Mouse (Mus musculus) ES-Bruce4 (cell line): ENCODE measurements around the gene Trim2. TPM values are rescaled to one million over a fixed set of nuclear protein-coding genes. Genes with fewer than 3 reads are reported as not detected.

Experiments
- H3K27ac ChIP-seq: 2 replicates; pipeline ENCODE4 v1.5.1; 2012; ENCODE audit warnings: low read length, inconsistent platforms; ENCODE audit not compliant: insufficient read depth
- H3K27me3 ChIP-seq: 2 replicates; pipeline ENCODE4 v1.6.1; 2012; ENCODE audit warnings: mild to moderate bottlenecking, low read length, inconsistent platforms; ENCODE audit not compliant: control insufficient read depth, poor library complexity, insufficient read depth, severe bottlenecking
- H3K36me3 ChIP-seq: 2 replicates; pipeline ENCODE4 v1.6.1; 2012; ENCODE audit warnings: inconsistent platforms, mild to moderate bottlenecking, low read length, moderate library complexity; ENCODE audit not compliant: control insufficient read depth, poor library complexity, insufficient read depth, severe bottlenecking
- H3K4me1 ChIP-seq: one replicate; pipeline ENCODE4 v1.8.1; 2011; ENCODE audit warnings: low read length; ENCODE audit not compliant: control insufficient read depth, insufficient read depth
- H3K4me3 ChIP-seq: 2 replicates; pipeline ENCODE4 v1.5.1; 2011; ENCODE audit warnings: low read depth, mild to moderate bottlenecking, low read length
- H3K9ac ChIP-seq: 2 replicates; pipeline ENCODE4 v1.6.1; 2012; ENCODE audit warnings: low read depth, mild to moderate bottlenecking, inconsistent platforms; ENCODE audit not compliant: poor library complexity, severe bottlenecking
- H3K9me3 ChIP-seq: replicated peaks from 2 replicates; pipeline ENCODE4 v1.6.1; 2012; ENCODE audit warnings: mild to moderate bottlenecking, low read length, inconsistent platforms; ENCODE audit not compliant: control insufficient read depth, poor library complexity, insufficient read depth, severe bottlenecking
- CTCF ChIP-seq: IDR thresholded peaks from one replicate; pipeline ENCODE4 v1.8.1; 2011; ENCODE audit warnings: low read depth, low read length
- EP300 ChIP-seq: IDR thresholded peaks from 2 replicates; pipeline ENCODE4 v1.6.1; 2011; ENCODE audit warnings: low read depth, low read length; ENCODE audit not compliant: insufficient read depth
- POLR2A ChIP-seq: IDR thresholded peaks from one replicate; pipeline ENCODE4 v1.8.1; 2011; ENCODE audit warnings: low read length; ENCODE audit not compliant: insufficient read depth
- polyA plus RNA-seq: library from polyadenylated mRNA; stranded (reverse); fragments of >200 nt; gene quantifications from 2 replicates; pipeline ENCODE4 v1.2.4, GENCODE M21; 2011; ENCODE audit warnings: low read depth; ENCODE audit not compliant: missing spikeins, insufficient read depth, insufficient read length

Gene Trim2
- polyA plus RNA-seq, 1 experiment = 12.8 TPM

DNA sequence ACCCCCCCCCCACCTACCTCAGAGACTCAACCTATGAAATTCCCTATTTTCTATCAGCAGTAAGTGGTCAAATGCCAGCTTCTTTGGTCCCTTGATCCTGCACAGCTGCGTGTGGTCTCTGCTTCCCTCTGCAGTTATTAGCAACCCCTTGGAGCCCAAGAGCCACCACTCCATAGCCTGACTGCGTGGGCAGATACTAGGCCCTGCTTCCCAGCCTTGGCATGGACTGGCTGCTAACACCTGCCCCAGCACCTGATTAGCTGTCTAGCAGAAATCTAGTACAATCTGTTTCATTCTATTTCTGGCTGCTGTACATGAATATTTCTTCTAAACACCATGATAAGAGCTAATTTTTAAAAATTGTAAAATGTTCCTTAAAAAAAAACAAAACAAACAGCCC lies 10.0 kb downstream of the Trim2 start:
- Histone ChIP-seq H3K36me3 (no peaks in the 10 kb centered on the region), H3K9ac (no peak overlapping the region), H3K4me3 (no peak overlapping the region)

DNA sequence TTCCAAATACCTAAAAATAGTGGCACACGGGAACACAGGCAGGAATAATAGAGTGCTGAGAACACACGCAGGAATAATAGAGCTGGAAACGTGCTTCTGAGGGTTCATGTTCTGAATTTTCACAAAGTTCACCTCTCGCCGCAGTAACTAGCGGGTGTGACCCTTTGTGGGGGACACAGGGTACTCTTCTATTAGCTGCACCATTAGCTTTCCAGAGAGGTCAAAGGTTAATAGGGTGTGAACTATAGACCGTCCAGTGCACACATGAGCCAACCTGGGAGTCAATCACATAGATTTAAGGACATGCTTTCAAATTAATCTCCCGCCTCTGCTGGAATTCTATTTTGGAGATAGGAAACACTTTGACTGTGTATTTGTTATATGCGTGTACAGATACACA lies 11.9 kb downstream of the Trim2 start:
- no peaks in the 10 kb centered on the region for H3K36me3 ChIP-seq
- no peak overlapping the region for H3K9ac ChIP-seq
- no peak overlapping the region for H3K4me3 ChIP-seq
- H3K4me1 ChIP-seq = no peaks in the 10 kb centered on the region
- no peaks in the 10 kb centered on the region for H3K27me3 ChIP-seq
- no peak for TF ChIP-seq CTCF
- no peak for TF ChIP-seq EP300
- no peak for TF ChIP-seq POLR2A
- no peak overlapping the region for H3K27ac ChIP-seq
- no peaks in the 10 kb centered on the region for H3K9me3 ChIP-seq

More for the DNA sequence above, 10.0 kb downstream of the Trim2 start:
- H3K9me3 ChIP-seq = no peaks in the 10 kb centered on the region
- no peaks in the 10 kb centered on the region for H3K27me3 ChIP-seq
- H3K27ac ChIP-seq = no peak overlapping the region
- H3K4me1 ChIP-seq = no peaks in the 10 kb centered on the region
- TF ChIP-seq EP300 = no peak
- TF ChIP-seq POLR2A = no peak
- no peak for TF ChIP-seq CTCF

DNA sequence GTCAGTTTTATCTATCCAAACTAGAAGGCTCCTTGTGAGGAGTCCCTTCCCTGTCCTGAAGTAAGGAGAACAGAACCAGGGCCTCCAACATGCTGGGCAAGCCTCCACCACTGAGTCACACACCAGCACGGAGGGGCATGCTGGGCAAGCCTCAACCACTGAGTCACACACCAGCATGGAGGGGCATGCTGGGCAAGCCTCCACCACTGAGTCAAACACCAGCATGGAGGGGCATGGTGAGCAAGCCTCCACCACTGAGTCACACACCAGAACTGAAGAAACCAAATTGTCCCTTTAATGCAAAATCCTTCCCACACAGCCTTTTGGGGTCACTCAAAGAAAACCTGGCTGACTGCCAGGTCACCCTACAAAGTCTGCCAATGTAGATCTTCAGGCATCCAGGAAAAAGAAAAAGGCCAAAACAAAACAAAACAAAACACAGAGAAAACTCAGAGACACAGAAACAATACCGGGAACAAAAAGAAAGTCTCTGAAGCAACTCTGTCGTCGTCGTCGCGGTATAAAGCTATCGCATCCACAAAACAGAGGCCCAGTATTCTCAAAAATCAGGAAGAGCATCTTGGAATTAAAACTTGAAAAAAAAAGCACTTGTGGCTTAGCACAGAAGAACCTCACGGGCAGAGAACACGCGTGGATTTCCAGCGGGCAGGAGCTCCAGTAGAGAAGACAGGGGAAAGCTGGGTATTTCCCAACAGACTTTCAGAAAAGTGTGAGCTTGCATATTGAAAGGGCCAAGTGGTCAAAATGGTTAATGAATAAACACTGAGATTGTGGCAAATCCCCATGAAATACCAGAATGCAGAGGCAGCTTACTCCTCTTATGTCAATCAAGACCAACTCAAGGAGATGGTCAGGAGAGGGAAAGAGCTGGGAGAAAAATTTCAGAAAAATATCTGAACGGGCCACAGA lies 12.7 kb downstream of the Trim2 start:
- TF ChIP-seq EP300 (no peak), CTCF (no peak), POLR2A (no peak)
- Histone ChIP-seq H3K4me3 (no peak overlapping the region), H3K4me1 (no peaks in the 10 kb centered on the region), H3K27ac (no peak overlapping the region), H3K9ac (no peak overlapping the region), H3K36me3 (no peaks in the 10 kb centered on the region), H3K9me3 (no peaks in the 10 kb centered on the region), H3K27me3 (no peaks in the 10 kb centered on the region)

DNA sequence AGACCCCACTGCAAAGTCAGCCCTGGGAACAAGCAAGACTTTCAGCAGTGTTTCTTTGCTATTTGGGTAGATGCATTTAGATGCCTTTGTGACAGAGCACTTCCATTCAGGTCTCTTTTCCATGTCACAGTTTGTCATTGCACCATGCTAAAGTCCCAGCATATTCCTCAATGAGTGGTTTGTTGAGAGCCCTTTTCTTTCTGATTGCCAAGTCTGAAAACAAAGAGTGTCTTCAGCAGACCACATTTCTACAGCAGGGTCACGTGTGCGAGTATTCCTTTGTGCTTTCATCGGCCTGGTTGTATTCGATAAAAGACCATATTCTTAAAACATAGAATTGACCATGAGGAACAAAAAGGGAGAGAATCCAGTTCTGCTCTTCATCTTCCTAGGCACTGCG lies 14.4 kb downstream of the Trim2 start:
- Histone ChIP-seq H3K9me3 (no peaks in the 10 kb centered on the region), H3K27me3 (no peaks in the 10 kb centered on the region), H3K9ac (no peak overlapping the region), H3K27ac (no peak overlapping the region), H3K4me1 (no peaks in the 10 kb centered on the region), H3K4me3 (no peak overlapping the region), H3K36me3 (no peaks in the 10 kb centered on the region)
- TF ChIP-seq EP300 (no peak), CTCF (no peak), POLR2A (no peak)

DNA sequence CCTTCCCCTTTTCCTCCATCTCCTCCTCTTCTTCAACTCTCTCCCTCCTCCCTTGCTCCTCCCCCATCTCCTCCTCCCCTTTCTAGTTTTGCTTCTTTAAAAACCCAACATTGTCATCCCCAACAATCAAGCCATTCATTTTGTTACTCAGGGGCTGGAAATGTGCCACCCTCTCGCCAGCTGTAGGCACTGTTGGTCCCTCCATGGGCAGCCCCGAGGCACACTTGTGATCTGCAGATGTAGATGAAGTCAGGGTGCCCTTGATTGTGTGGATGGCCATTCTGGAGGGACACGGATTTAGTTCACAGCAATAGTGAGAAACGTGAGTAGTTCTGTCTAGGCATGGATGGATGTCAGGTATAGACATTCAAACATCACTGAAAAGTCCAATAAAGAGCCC lies 17.7 kb downstream of the Trim2 start:
- no peaks in the 10 kb centered on the region for H3K27me3 ChIP-seq
- no peaks in the 10 kb centered on the region for H3K4me1 ChIP-seq
- no peak overlapping the region for H3K27ac ChIP-seq
- no peak for TF ChIP-seq EP300
- no peak for TF ChIP-seq CTCF
- no peak for TF ChIP-seq POLR2A
- H3K4me3 ChIP-seq = no peak overlapping the region
- no peaks in the 10 kb centered on the region for H3K36me3 ChIP-seq
- H3K9ac ChIP-seq = no peak overlapping the region
- H3K9me3 ChIP-seq = no peaks in the 10 kb centered on the region

DNA sequence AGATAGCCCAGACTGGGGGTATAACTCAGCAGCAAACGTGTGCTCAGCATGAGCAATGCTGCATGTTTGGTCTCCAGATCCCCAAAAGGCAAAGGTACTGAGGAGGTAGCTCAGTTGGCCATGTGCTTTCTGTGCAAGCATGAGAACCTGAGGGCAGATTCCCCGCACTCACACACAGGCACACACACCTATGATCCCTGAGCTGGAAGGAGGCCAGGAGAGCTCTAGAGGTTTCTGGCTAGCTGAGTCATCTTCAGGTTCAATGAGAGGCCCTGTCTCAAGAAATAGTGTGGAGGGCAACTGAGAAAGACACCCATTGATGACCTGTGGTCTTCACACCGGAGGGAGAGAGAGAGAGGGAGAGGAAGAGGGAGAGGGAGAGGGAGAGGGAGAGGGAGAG lies 19.4 kb downstream of the Trim2 start:
- Histone ChIP-seq H3K9ac (no peak overlapping the region), H3K27ac (no peak overlapping the region), H3K9me3 (no peaks in the 10 kb centered on the region), H3K4me3 (no peak overlapping the region), H3K36me3 (no peaks in the 10 kb centered on the region), H3K4me1 (no peaks in the 10 kb centered on the region), H3K27me3 (no peaks in the 10 kb centered on the region)
- TF ChIP-seq POLR2A = no peak
- no peak for TF ChIP-seq EP300
- no peak for TF ChIP-seq CTCF
